Mouse (Mus musculus) gastrocnemius, adult 8-10 months (tissue): Measurements from ENCODE around the gene Otos. TPM values are rescaled to one million over a fixed set of nuclear protein-coding genes. Genes with fewer than 3 reads are reported as not detected.

ENCODE experiments used
- DNase-seq, 2 experiments: peaks; one replicate each; pipeline ENCODE4 v3.0.0; 2022; ENCODE audit warnings: low spot score in 2 of 2
- total RNA-seq, 4 experiments: library from RNA; stranded (reverse); gene quantifications; 2 replicates each; pipeline ENCODE4 v1.2.4; 2022

Otos gene
- total RNA-seq, 4 experiments from 2014 or later: not detected

DNA sequence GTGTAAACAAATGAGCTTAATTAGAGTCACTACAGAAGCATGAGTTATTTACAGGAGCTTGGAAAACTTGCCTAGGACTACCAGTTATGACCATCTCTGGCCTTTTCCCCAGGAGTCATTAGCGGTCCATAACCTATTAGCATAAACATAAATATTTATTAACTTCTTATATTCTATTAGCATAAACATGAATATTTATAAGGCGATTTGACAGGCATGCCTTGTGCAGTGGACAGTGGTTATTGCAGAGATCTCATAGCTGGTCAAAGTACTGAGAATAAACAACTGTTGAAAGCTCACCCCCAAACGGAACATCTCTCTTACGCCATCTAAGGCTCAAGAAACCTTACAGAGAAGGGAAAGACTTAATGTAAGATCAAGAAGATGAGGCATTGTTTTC is 35.5 kb downstream of the Otos start:
- no peak for DNase-seq

DNA sequence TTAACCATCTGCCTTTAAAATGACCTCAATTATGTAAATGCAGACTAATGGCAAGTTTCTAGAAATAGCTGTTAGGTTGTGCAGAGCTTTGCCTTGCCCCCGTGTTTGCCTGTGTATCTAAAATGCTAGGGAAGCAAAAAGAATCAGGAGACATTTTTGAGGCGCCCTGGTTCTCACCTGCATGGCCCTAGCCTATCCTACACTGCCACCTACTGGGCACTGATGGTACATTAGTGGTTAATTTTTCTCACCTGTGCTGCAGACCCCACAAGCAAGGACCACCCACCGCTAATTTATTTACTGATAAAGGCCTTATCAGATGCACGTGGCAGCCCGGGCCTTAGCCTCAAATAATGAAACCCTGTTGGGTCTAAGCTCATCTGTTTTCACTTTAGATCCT is 37.6 kb downstream of the Otos start:
- DNase-seq: peak in 1 of 2 experiments; percentile 6

DNA sequence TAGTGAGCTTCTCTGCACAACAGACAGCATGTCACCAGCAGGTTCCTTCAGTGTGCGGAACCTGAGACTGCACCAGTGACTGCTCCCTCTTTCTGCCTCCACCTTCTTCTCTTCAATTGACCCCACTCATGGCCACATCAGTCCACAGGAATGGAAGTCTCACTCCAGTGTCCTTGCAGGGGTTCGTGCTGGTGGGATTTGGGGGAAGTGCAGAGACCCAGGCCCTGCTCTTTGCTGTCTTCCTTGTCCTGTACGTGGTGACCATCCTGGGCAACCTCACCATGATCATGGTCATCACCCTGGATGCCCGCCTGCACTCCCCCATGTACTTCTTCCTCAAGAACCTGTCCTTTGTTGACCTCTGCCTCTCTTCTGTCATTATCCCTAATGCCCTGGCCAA is 40.9 kb downstream of the Otos start:
- DNase-seq: no peak

DNA sequence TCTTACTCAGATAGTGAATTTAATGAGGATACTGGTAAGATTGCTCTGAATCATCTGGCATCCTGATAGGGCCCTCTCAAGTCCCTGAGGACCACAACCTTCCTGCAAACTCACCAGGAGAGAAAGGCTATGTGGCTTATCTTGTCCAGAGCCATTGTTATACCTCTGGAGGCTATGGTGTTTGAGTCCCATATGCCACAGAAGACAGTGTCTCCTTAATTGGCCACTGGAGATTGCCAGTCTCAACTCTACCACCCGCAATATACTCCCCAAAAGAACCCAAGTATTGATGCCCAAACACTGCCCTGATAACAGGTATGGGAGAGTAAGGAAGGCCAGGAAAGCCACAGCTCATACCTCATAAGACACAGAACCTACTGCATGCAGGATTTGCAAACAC is 43.2 kb downstream of the Otos start, which contains the start of gene Olfr1410:
Gene Olfr1410, plus strand, starts transcription at position 301 of the 400 bp plus-strand sequence.
- no peak for DNase-seq

DNA sequence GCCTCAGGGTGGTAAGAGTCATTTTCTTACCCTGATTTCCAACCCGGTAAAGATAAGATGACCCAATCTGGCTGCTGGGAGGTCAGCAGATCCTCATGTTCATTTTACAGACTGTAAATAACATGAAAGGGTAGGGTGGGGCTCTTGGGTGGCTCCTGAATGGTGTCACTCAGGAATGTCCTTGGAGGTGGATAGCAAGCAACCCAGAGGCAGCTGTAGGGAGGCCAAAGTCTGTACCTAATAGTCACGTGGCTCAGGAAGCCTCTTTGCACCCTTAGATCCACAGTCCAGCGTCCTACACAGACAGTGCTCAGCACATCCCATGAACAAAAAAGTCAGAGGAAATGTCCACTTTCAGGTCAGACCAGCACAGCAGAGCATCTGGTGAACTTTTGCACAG is 52.6 kb downstream of the Otos start:
- DNase-seq: no peak

Other genes with a start within 250 kb of the Otos start
- 100 to 1,000 TPM; 379 to 417 (median 390) TPM for gene Ndufa10, start 175.0 kb downstream of the Otos start, total RNA-seq
- gene Olfr1416, start 163.7 kb downstream of the Otos start, total RNA-seq: not detected
- not detected for gene Olfr1415, start 152.7 kb downstream of the Otos start, total RNA-seq
- gene Olfr1414, start 130.2 kb downstream of the Otos start, total RNA-seq: not detected
- gene Olfr1413, start 77.5 kb downstream of the Otos start, total RNA-seq: not detected
- gene Olfr1412, start 63.1 kb downstream of the Otos start, total RNA-seq: not detected
- gene Olfr1411, start 54.4 kb downstream of the Otos start, total RNA-seq: not detected
- gene Olfr1410, start 43.1 kb downstream of the Otos start, total RNA-seq: not detected
- not detected for gene Olfr12, start 31.1 kb downstream of the Otos start, total RNA-seq
- 100 to 1,000 TPM; 189 to 223 (median 200) TPM for gene Cops9, start 6.9 kb downstream of the Otos start, total RNA-seq
- 100 to 1,000 TPM; 213 to 262 (median 240) TPM for gene Gpc1, start 182.8 kb upstream of the Otos start, total RNA-seq